Mouse (Mus musculus) forebrain, postnatal 0 days (tissue): Measurements from ENCODE around the gene Tspan5. TPM values are rescaled to one million over a fixed set of nuclear protein-coding genes. Genes with fewer than 3 reads are reported as not detected.

Experiments used
- ATAC-seq: fragments of 200-750 bp; cut with Nextera tagmentation; 2 replicates; pipeline ENCODE4 v1.8.0; 2017; ENCODE audit warnings: mild to moderate bottlenecking, moderate library complexity
- DNase-seq: peaks from one replicate; pipeline ENCODE4 v3.0.0-alpha.2; 2015
- H3K27ac ChIP-seq: fragments of 300-500 bp; sonication (generic); 2 replicates; pipeline ENCODE4 v1.5.1; 2014; ENCODE audit warnings: low read depth, mild to moderate bottlenecking, antibody characterized with exemption, low read length, moderate library complexity, mixed read lengths
- H3K27me3 ChIP-seq: fragments of 300-500 bp; sonication (generic); 2 replicates; pipeline ENCODE4 v1.6.1; 2014; ENCODE audit warnings: mild to moderate bottlenecking, low read length, mixed read lengths; ENCODE audit not compliant: insufficient read depth
- H3K36me3 ChIP-seq: fragments of 300-500 bp; sonication (generic); 2 replicates; pipeline ENCODE4 v1.6.1; 2014; ENCODE audit warnings: mild to moderate bottlenecking, moderate library complexity; ENCODE audit not compliant: insufficient read depth
- H3K4me1 ChIP-seq: fragments of 300-500 bp; sonication (generic); 2 replicates; pipeline ENCODE4 v1.6.1; 2014; ENCODE audit warnings: antibody characterized with exemption; ENCODE audit not compliant: insufficient read depth
- H3K4me2 ChIP-seq: fragments of 300-500 bp; sonication (generic); 2 replicates; pipeline ENCODE4 v1.6.1; 2014; ENCODE audit warnings: low read depth, mild to moderate bottlenecking, moderate library complexity
- H3K4me3 ChIP-seq: fragments of 300-500 bp; sonication (generic); 2 replicates; pipeline ENCODE4 v1.5.1; 2014; ENCODE audit warnings: low read depth, low read length, mixed read lengths
- H3K9ac ChIP-seq: fragments of 300-500 bp; sonication (generic); 2 replicates; pipeline ENCODE4 v1.6.1; 2014; ENCODE audit warnings: mild to moderate bottlenecking
- H3K9me3 ChIP-seq: fragments of 300-500 bp; sonication (generic); 2 replicates; pipeline ENCODE4 v1.6.1; 2016; ENCODE audit warnings: low read length
- CTCF ChIP-seq: sonication (generic); IDR thresholded peaks from 2 replicates; pipeline ENCODE4 v1.5.1; 2016; ENCODE audit warnings: antibody characterized with exemption, control low read depth, low read depth
- WGBS: fragments of 180-500 bp; shearing (Covaris S2); extraction: QIAGEN DNeasy Blood & Tissue Kit; methylation state at CpG from one replicate; pipeline ENCODE4 v1.1.7; 2014; 5-methylcytosine and 5-hydroxymethylcytosine counted together
- polyA plus RNA-seq: library from polyadenylated mRNA; unstranded; fragments of >200 nt; fragmentation: Nextera tagmentation; extraction: Ambion mirVana; gene quantifications from 2 replicates; pipeline ENCODE4 v1.2.1, GENCODE M21; 2015
- total RNA-seq: library from RNA; depleted of rRNA; stranded (reverse); fragments of >200 nt; gene quantifications from 2 replicates; pipeline ENCODE4 v1.2.3, GENCODE M21; 2014; rRNA removed

Gene Tspan5
- 149 and 172 TPM in 2 replicates for total RNA-seq
- 96.8 and 123 TPM in 2 replicates for polyA plus RNA-seq

DNA sequence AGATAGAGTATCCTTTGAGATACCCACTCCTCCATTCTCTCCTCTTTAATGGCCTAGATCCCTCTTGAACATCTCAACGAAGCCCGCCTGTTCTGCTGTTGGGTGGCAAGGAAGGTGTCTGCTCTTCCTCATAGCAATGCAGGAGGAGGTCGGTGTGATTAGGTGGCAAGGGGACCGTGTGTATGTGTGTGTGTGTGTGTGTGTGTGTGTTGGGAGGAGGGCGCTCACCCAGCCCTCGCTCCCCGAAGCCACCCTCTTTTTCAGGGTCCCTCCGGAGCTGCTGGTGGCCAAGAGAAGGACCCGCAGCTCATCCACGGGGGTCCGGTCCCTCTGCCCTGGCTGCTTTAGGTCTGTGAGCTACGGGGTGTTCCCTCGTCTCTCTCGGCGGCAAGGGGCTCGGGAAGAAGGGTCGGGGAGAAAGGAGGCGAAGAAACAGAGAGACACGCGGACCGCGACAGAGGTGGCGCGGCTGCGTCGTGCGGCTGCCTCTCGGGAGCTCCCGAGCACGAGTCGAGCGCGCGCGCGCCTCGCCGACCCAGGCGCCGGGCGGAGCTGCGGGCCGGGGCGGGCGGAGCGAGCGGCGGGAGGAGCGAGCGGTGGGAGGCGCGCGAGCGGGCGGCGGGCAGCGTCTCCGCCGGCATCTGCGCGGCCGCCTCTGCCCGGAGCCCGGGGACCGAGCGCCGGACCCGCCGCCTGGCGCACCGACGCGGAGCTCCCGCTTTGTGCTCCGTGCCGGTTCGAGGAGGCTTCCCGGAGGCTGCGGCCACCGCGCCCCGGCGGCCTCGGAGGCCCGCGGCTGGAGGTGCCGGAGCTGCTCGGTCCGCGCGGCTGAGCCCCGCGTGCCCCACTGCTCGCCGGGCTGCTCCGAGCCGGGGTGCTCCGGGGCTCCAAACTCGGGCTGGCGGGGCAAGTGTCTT, at the start of gene Tspan5:
Gene Tspan5 (plus strand): TSS at position 547 of the 917 bp plus-strand sequence.
- DNase-seq, result peak; percentile 93
- Histone ChIP-seq H3K9ac (peak within 1 kb of the TSS; percentile 83), H3K36me3 (no peaks in the 10 kb centered on the region), H3K9me3 (no peaks in the 10 kb centered on the region), H3K4me3 (peak within 1 kb of the TSS; percentile 86), H3K4me1 (peaks cover 26% of the 10 kb centered on the region), H3K4me2 (peak within 1 kb of the TSS; percentile 90), H3K27ac (peak within 1 kb of the TSS; percentile 97), H3K27me3 (no peaks in the 10 kb centered on the region)
- 0 out of 2 replicates have a peak, but pooled peaks have one; percentile 17 for TF ChIP-seq CTCF
- WGBS, result 4% methylated on average over 67 of the region's 100 CpGs
- ATAC-seq, result peak; percentile 92

- no peaks in the 10 kb centered on the region for H3K27me3 ChIP-seq
- no peaks in the 10 kb centered on the region for H3K4me1 ChIP-seq
- H3K27ac ChIP-seq, result no peak overlapping the region
- no peak overlapping the region for H3K9ac ChIP-seq
- H3K36me3 ChIP-seq, result no peaks in the 10 kb centered on the region
- 10% methylated on average over 1 of the region's 1 CpGs for WGBS
- no peak for TF ChIP-seq CTCF
- H3K9me3 ChIP-seq, result no peaks in the 10 kb centered on the region
- DNase-seq (no peak), ATAC-seq (no peak)
- no peak overlapping the region for H3K4me3 ChIP-seq
- no peak overlapping the region for H3K4me2 ChIP-seq
Observed at GRCm38 (mm10) chr3:138692302-138692701, 49.7 kb upstream of the Tspan5 start.

GRCm38 (mm10) chr3:138703399-138703798, 38.6 kb upstream of the Tspan5 start:
- Histone ChIP-seq H3K9me3 (no peaks in the 10 kb centered on the region), H3K4me3 (no peak overlapping the region), H3K9ac (no peak overlapping the region), H3K36me3 (no peaks in the 10 kb centered on the region), H3K4me2 (no peak overlapping the region), H3K27me3 (no peaks in the 10 kb centered on the region), H3K27ac (no peak overlapping the region), H3K4me1 (no peaks in the 10 kb centered on the region)
- no peak for TF ChIP-seq CTCF
- ATAC-seq, result no peak
- WGBS, result 87% methylated on average over 12 of the region's 12 CpGs
- DNase-seq, result no peak

DNA sequence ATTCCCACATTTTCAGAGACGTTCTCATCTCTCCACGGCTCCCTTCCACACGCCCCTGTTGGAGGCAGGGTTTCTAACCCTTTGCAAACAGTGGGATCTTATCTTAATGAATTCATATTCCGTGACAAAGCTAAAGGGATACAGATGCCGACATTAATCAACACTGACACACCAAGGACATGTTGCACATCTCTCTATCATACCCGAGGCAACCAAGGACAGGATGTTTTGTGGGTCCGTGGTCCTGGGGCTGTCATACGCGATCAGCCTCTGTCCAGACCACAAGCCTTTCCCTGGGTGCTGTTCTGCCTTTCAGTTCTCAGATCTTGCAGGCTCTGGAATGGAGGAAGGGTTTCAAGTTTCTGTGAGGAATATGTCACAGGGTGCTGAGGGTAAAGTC, 37.5 kb upstream of the Tspan5 start:
- Histone ChIP-seq H3K9me3 (no peaks in the 10 kb centered on the region), H3K4me3 (no peak overlapping the region), H3K9ac (no peak overlapping the region), H3K36me3 (no peaks in the 10 kb centered on the region), H3K27ac (no peak overlapping the region), H3K4me2 (no peak overlapping the region), H3K4me1 (no peaks in the 10 kb centered on the region), H3K27me3 (no peaks in the 10 kb centered on the region)
- no peak for TF ChIP-seq CTCF
- ATAC-seq (no peak), DNase-seq (no peak)
- WGBS, result 88% methylated on average over 9 of the region's 9 CpGs

DNA sequence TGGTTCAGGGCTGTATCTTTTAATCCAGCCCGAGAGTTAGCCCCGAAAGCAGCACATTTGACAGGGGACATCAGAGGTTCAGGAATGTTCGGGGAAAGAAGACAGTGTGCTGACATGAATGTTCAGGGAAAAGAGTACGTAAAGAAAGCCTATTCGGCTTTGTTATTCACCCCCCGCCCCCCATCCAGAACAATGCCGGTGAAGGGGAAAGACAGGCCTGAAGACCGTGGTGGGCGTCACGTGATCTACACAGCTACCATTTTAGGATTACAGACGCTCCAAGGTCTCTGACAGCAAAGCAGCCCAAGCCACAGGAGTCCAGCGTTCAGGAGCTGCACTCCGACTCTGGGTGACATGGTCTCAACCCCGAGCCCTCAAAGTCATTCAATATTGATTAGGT, 36.1 kb upstream of the Tspan5 start:
- H3K36me3 ChIP-seq, result no peaks in the 10 kb centered on the region
- 60% methylated on average over 14 of the region's 14 CpGs for WGBS
- no peak overlapping the region for H3K9ac ChIP-seq
- no peak for DNase-seq
- H3K9me3 ChIP-seq, result no peaks in the 10 kb centered on the region
- no peak for TF ChIP-seq CTCF
- H3K4me3 ChIP-seq, result no peak overlapping the region
- H3K4me1 ChIP-seq, result no peaks in the 10 kb centered on the region
- H3K27me3 ChIP-seq, result no peaks in the 10 kb centered on the region
- H3K27ac ChIP-seq, result no peak overlapping the region
- peak; percentile 14; the same call in 1 of the 2 replicates for ATAC-seq
- no peak overlapping the region for H3K4me2 ChIP-seq

DNA sequence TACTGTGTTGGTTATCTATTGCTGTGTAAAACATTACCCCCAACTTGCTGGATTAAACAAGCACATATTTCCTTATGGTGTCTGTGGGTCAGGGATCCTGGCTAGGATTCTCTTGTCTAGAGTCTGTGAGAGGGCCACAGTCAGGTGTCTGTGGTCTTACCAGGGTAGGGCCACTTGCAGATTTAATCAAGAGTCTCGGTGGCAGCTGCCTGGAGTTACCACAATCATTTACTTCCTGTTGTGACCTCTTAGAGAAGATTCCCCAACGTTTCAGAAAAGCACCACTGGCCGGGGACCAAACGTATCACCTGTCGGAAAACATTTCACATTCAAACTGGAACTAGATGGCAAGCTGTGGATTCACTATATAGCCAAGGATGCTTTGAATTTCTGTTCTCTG, 32.8 kb upstream of the Tspan5 start:
- H3K27ac ChIP-seq, result no peak overlapping the region
- ATAC-seq (no peak), DNase-seq (no peak)
- WGBS, result 79% methylated on average over 5 of the region's 5 CpGs
- H3K9me3 ChIP-seq, result no peaks in the 10 kb centered on the region
- no peak overlapping the region for H3K4me3 ChIP-seq
- TF ChIP-seq CTCF, result no peak
- H3K4me2 ChIP-seq, result no peak overlapping the region
- no peak overlapping the region for H3K9ac ChIP-seq
- no peaks in the 10 kb centered on the region for H3K27me3 ChIP-seq
- H3K36me3 ChIP-seq, result no peaks in the 10 kb centered on the region
- no peaks in the 10 kb centered on the region; the same call in 1 of the 2 replicates for H3K4me1 ChIP-seq

DNA sequence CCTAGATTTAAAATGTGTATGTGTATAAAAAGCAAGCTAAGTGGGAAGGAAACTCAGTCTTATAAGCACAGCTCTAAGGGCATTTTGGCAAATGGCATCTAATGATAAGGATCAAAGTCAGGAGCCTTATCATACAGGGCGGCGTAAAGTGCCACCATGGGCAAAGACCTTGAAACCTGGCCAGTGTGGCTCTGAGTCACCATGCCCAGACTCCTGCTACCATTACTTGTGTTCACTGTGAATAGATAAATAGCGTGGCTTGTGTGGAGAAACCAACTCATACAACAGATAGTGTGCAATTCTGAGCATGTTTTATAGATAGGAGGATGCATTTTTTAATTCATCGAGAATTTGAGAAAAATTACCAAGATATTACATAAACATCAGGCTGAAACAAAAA, 30.0 kb upstream of the Tspan5 start:
- H3K36me3 ChIP-seq, result no peaks in the 10 kb centered on the region
- H3K9ac ChIP-seq, result no peak overlapping the region
- no peak for TF ChIP-seq CTCF
- ATAC-seq (no peak), DNase-seq (no peak)
- H3K9me3 ChIP-seq, result no peaks in the 10 kb centered on the region
- H3K27ac ChIP-seq, result no peak overlapping the region
- 91% methylated on average over 4 of the region's 4 CpGs for WGBS
- no peaks in the 10 kb centered on the region; the same call in 1 of the 2 replicates for H3K4me1 ChIP-seq
- H3K27me3 ChIP-seq, result no peaks in the 10 kb centered on the region
- no peak overlapping the region for H3K4me3 ChIP-seq
- no peak overlapping the region for H3K4me2 ChIP-seq
